Mouse (Mus musculus) kidney, postnatal 4 days (tissue): ENCODE measurements around the gene Vmn1r171.
"Not testable (repeated sequence)": the region's sequence is repeated elsewhere in the genome, so short reads cannot be mapped to it uniquely, and the experiment has no call there.

ENCODE experiments used
- DNase-seq, 2 experiments: peaks; one replicate each; pipeline ENCODE4 v3.0.0; 2021; ENCODE audit warnings: mixed read lengths in 2 of 2

Gene Vmn1r171

GRCm38 (mm10) chr7:23630422-23630821 is at the start of gene Vmn1r171:
TSS of gene Vmn1r171 (plus strand) at chr7:23630722.
- DNase-seq, result no peak

GRCm38 (mm10) chr7:23605875-23606274 is 24.6 kb upstream of the Vmn1r171 start, which contains the start of gene Vmn1r170:
TSS of gene Vmn1r170 (plus strand) at chr7:23606175.
- DNase-seq, result not testable (repeated sequence)

- no peak for DNase-seq
Observed at GRCm38 (mm10) chr7:23658016-23658415, 27.5 kb downstream of the Vmn1r171 start, which contains the start of gene Vmn1r172. TSS of gene Vmn1r172 (plus strand) at chr7:23658316.
